Comparison of ENCODE assay signal across 25 mouse cellular contexts in the genomic region with DNA sequence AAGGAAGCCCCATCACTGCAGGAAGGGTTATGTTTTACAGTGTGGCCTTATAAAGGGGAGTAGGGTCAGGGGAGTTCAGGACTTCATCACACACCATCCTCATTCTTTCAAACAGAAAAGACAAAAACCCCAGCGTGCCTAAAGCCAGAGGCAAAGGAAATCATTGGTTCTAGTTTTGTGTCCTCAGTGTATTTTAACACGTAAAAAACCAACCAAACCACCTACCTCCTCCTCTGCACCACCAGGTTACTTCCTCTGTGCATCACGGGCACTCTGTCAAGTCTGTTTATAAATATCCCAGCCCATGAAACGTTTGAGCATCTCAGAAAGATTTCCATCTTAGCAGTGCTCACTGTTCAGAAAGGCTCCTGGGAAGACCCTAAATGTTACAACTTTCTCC.
A peak's percentile ranks its signal among the peaks of the same experiment; 100 is the strongest.
DNase-seq lines count a peak whose midpoint lies in the region; ATAC-seq and TF ChIP-seq lines count a peak whose summit lies in the region.
"Had no signal": no experiment of that assay in that cellular context is flagged by ENCODE, and none has a peak within 500 bp of the region (broad histone marks: within the 10 kb centered on the region; RNA-seq: fewer than 3 reads in every experiment).

No protein-coding gene starts in this region.

- no peak overlapping the region for H3K9ac ChIP-seq in forebrain, embryonic 15.5 days (replicated peaks)
- no peak overlapping the region for H3K9ac ChIP-seq in heart, embryonic 11.5 days (ENCODE audit: low read depth, low read length)
- H3K9ac ChIP-seq in intestine, postnatal 0 days (ENCODE audit: low read depth, low read length), result no peak overlapping the region
- H3K9ac ChIP-seq: embryonic facial prominence, embryonic 12.5 days; forebrain, embryonic 12.5 days; forebrain, postnatal 0 days had no signal

- no peak overlapping the region for H3K4me2 ChIP-seq in forebrain, embryonic 15.5 days (replicated peaks)
- no peak overlapping the region for H3K4me2 ChIP-seq in heart, embryonic 11.5 days
- H3K4me2 ChIP-seq in intestine, postnatal 0 days (replicated peaks; ENCODE audit: low read depth), result no peak overlapping the region
- H3K4me2 ChIP-seq: embryonic facial prominence, embryonic 12.5 days; forebrain, embryonic 12.5 days had no signal

- H3K27me3 ChIP-seq in forebrain, embryonic 10.5 days (ENCODE audit: poor library complexity, severe bottlenecking), result no peaks in the 10 kb centered on the region
- H3K27me3 ChIP-seq in forebrain, embryonic 15.5 days, result no peaks in the 10 kb centered on the region
- H3K27me3 ChIP-seq in heart, embryonic 11.5 days (ENCODE audit: control insufficient read depth, insufficient read depth, low read length), result no peaks in the 10 kb centered on the region
- H3K27me3 ChIP-seq in intestine, postnatal 0 days (replicated peaks; ENCODE audit: control insufficient read depth, insufficient read depth, low read length), result no peaks in the 10 kb centered on the region
- H3K27me3 ChIP-seq: CH12.LX; embryonic facial prominence, embryonic 12.5 days; forebrain, embryonic 12.5 days; Patski had no signal

- no peaks in the 10 kb centered on the region for H3K9me3 ChIP-seq in forebrain, embryonic 10.5 days
- H3K9me3 ChIP-seq in forebrain, embryonic 15.5 days, result no peaks in the 10 kb centered on the region
- H3K9me3 ChIP-seq in heart, embryonic 11.5 days (replicated peaks; ENCODE audit: control insufficient read depth, low read length), result no peaks in the 10 kb centered on the region; the same call in 1 of the 2 replicates
- no peaks in the 10 kb centered on the region for H3K9me3 ChIP-seq in intestine, postnatal 0 days (ENCODE audit: control insufficient read depth)
- H3K9me3 ChIP-seq: embryonic facial prominence, embryonic 10.5 days; embryonic facial prominence, embryonic 12.5 days; forebrain, embryonic 12.5 days; G1E had no signal

- no peak for DNase-seq in forebrain, embryonic 10.5 days (ENCODE audit: extremely low spot score, low spot score)
- DNase-seq in heart, adult 11 months, result peak; percentile 61
- peak; percentile 43 for DNase-seq in induced T-regulatory cell, adult 2 months (ENCODE audit: low read depth)
- DNase-seq: adrenal gland, adult 2 months; adrenal gland, postnatal 10 days; adrenal gland, postnatal 25 days; B cell, adult 2 months; cerebellum, adult 11-12 months; cerebellum, adult 2 months; cerebellum, adult 9-10 months; cerebellum, postnatal 10 days; cerebellum, postnatal 25 days; forebrain, postnatal 0 days had no signal

- ATAC-seq in forebrain, embryonic 15.5 days (replicated peaks), result no peak
- no peak for ATAC-seq in heart, embryonic 11.5 days (replicated peaks; ENCODE audit: insufficient number of reproducible peaks, low FRiP score, low TSS enrichment)
- peak; percentile 35 for ATAC-seq in activated CD4-positive, CD25-positive, alpha-beta regulatory T cell, adult 4 months
- no peak for ATAC-seq in intestine, postnatal 0 days
- ATAC-seq: CD4-positive, CD25-positive, alpha-beta regulatory T cell, adult 4 months; forebrain, embryonic 14.5 days; forebrain, postnatal 0 days; Patski had no signal

- H3K27ac ChIP-seq in forebrain, embryonic 10.5 days, result 0 out of 2 replicates have a peak overlapping the region, but pooled peaks have one; percentile 30
- H3K27ac ChIP-seq in forebrain, embryonic 15.5 days (replicated peaks), result no peak overlapping the region
- H3K27ac ChIP-seq in heart, embryonic 11.5 days (ENCODE audit: low read depth, low read length), result no peak overlapping the region
- no peak overlapping the region for H3K27ac ChIP-seq in intestine, postnatal 0 days (ENCODE audit: low read depth, low read length)
- H3K27ac ChIP-seq: embryonic facial prominence, embryonic 10.5 days; embryonic facial prominence, embryonic 12.5 days; forebrain, embryonic 12.5 days had no signal

- no peaks in the 10 kb centered on the region for H3K36me3 ChIP-seq in forebrain, embryonic 10.5 days (replicated peaks)
- H3K36me3 ChIP-seq in forebrain, embryonic 15.5 days, result no peaks in the 10 kb centered on the region
- H3K36me3 ChIP-seq in heart, embryonic 11.5 days (ENCODE audit: control insufficient read depth, insufficient read depth, low read length), result no peaks in the 10 kb centered on the region
- H3K36me3 ChIP-seq in intestine, postnatal 0 days (ENCODE audit: control insufficient read depth, insufficient read depth), result no peaks in the 10 kb centered on the region
- H3K36me3 ChIP-seq: embryonic facial prominence, embryonic 10.5 days; embryonic facial prominence, embryonic 12.5 days; forebrain, embryonic 12.5 days; G1E had no signal

- 52% methylated on average over 4 of the region's 4 CpGs for WGBS in forebrain, embryonic 10.5 days
- whole genome bisulfite sequencing in forebrain, embryonic 15.5 days, result 38% methylated on average over 4 of the region's 4 CpGs
- WGBS in heart, embryonic 11.5 days (ENCODE audit: insufficient replicate concordance), result 31% methylated on average over 4 of the region's 4 CpGs
- 44% methylated on average over 4 of the region's 4 CpGs for WGBS in intestine, postnatal 0 days

- no peak overlapping the region for H3K4me3 ChIP-seq in forebrain, embryonic 10.5 days
- H3K4me3 ChIP-seq in forebrain, embryonic 15.5 days, result no peak overlapping the region
- no peak overlapping the region for H3K4me3 ChIP-seq in heart, embryonic 11.5 days (ENCODE audit: low read depth, low read length)
- no peak overlapping the region for H3K4me3 ChIP-seq in intestine, postnatal 0 days (ENCODE audit: low read depth, low read length)
- H3K4me3 ChIP-seq: embryonic facial prominence, embryonic 10.5 days; embryonic facial prominence, embryonic 12.5 days; forebrain, embryonic 12.5 days had no signal

- H3K4me1 ChIP-seq in forebrain, embryonic 10.5 days, result peaks cover 33% of the 10 kb centered on the region
- no peaks in the 10 kb centered on the region for H3K4me1 ChIP-seq in forebrain, embryonic 15.5 days
- H3K4me1 ChIP-seq in heart, embryonic 11.5 days (ENCODE audit: control insufficient read depth, insufficient read depth, low read length), result peaks cover 11% of the 10 kb centered on the region
- no peaks in the 10 kb centered on the region for H3K4me1 ChIP-seq in intestine, postnatal 0 days (replicated peaks; ENCODE audit: control insufficient read depth, insufficient read depth, low read length)

- no peak for TF ChIP-seq CTCF in intestine, postnatal 0 days (IDR thresholded peaks at IDR 0.05; ENCODE audit: low read depth)
